Mouse (Mus musculus) neural tube, embryonic 11.5 days (tissue): ENCODE measurements at regions not wholly inside any gene's neighbourhood (a gene's known extent, or its start where the extent isn't known, plus 50 kb on each side); places are given as distances from the start of the nearest gene placed in this dataset.

Source experiments
- ATAC-seq: fragments of 200-750 bp; cut with Nextera tagmentation; 2 replicates; pipeline ENCODE4 v1.8.0; 2017; ENCODE audit warnings: moderate number of reproducible peaks, mild to moderate bottlenecking, moderate TSS enrichment, moderate library complexity; ENCODE audit not compliant: insufficient read depth, low FRiP score, low TSS enrichment
- DNase-seq: peaks from one replicate; pipeline ENCODE4 v3.0.0-alpha.2; 2015; ENCODE audit warnings: low spot score
- H3K27ac ChIP-seq: fragments of 300-500 bp; sonication (generic); 2 replicates; pipeline ENCODE4 v1.5.1; 2014; ENCODE audit warnings: low read depth, mild to moderate bottlenecking, low read length
- H3K27me3 ChIP-seq: fragments of 300-500 bp; sonication (generic); 2 replicates; pipeline ENCODE4 v1.6.1; 2014; ENCODE audit warnings: mild to moderate bottlenecking, low read length, mixed read lengths; ENCODE audit not compliant: control insufficient read depth, insufficient read depth
- H3K36me3 ChIP-seq: fragments of 300-500 bp; sonication (generic); 2 replicates; pipeline ENCODE4 v1.6.1; 2014; ENCODE audit warnings: mild to moderate bottlenecking, low read length, moderate library complexity, mixed read lengths; ENCODE audit not compliant: control insufficient read depth, insufficient read depth
- H3K4me1 ChIP-seq: fragments of 300-500 bp; sonication (generic); 2 replicates; pipeline ENCODE4 v1.6.1; 2014; ENCODE audit warnings: low read length, mixed read lengths; ENCODE audit not compliant: control insufficient read depth, insufficient read depth
- H3K4me2 ChIP-seq: fragments of 300-500 bp; sonication (generic); 2 replicates; pipeline ENCODE4 v1.6.1; 2014; ENCODE audit warnings: low read depth, mild to moderate bottlenecking, moderate library complexity
- H3K4me3 ChIP-seq: fragments of 300-500 bp; sonication (generic); 2 replicates; pipeline ENCODE4 v1.5.1; 2014; ENCODE audit warnings: low read depth, low read length
- H3K9ac ChIP-seq: fragments of 300-500 bp; sonication (generic); 2 replicates; pipeline ENCODE4 v1.6.1; 2014; ENCODE audit warnings: mild to moderate bottlenecking, low read length
- H3K9me3 ChIP-seq: fragments of 300-500 bp; sonication (generic); 2 replicates; pipeline ENCODE4 v1.6.1; 2016; ENCODE audit warnings: low read length; ENCODE audit not compliant: control insufficient read depth
- WGBS: fragments of 180-500 bp; shearing (Covaris S2); extraction: QIAGEN DNeasy Blood & Tissue Kit; methylation state at CpG from one replicate; pipeline ENCODE4 v1.1.7; 2014; 5-methylcytosine and 5-hydroxymethylcytosine counted together

DNA sequence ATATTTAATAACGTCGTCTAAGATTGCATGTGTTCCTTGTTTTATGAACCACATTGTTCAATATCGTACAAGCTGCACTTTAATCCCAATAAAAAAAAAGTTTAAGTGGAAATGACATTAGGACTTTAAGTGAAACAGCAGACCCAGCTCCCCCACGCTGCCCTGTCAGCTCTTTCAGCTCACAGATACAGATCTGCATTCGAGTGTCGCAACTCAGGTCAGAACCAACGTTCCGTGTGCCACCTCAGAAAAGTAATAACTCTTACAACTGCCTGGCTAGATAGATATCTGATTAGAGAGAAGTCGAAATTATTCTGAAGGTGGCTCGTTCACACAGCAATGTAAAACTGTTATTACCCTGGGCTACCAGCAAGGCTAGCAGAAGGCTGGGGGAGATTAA, 364.0 kb upstream of the Dach1 start:
- Histone ChIP-seq H3K27ac (no peak overlapping the region), H3K27me3 (no peaks in the 10 kb centered on the region), H3K9ac (no peak overlapping the region), H3K4me3 (no peak overlapping the region), H3K4me1 (no peaks in the 10 kb centered on the region), H3K4me2 (no peak overlapping the region), H3K36me3 (no peaks in the 10 kb centered on the region), H3K9me3 (no peaks in the 10 kb centered on the region)
- DNase-seq (no peak), ATAC-seq (no peak)
- WGBS = 69% methylated on average over 10 of the region's 10 CpGs

DNA sequence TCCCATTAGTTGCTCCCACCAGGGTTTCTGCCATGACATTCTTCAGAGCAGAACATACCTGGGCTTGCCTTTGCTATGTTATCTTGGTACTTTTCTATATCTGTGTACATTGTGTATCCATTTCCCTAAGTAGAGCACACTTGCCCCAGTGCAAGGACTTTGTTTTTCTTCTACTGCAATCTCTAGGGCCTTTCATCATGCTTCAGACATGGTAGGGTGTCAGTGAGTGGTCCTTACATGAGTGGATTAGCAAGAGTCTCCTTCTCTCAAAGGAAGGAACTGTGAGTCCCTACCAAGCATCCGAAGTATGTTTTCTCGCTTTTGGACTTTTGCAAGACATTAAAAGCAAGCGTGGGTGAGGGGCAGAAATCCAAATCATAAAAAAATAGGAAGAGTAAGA, 351.4 kb upstream of the Dach1 start:
- no peaks in the 10 kb centered on the region for H3K36me3 ChIP-seq
- no peaks in the 10 kb centered on the region for H3K4me1 ChIP-seq
- no peak overlapping the region for H3K4me2 ChIP-seq
- WGBS = 94% methylated on average over 3 of the region's 3 CpGs
- H3K9ac ChIP-seq = no peak overlapping the region
- H3K9me3 ChIP-seq = no peaks in the 10 kb centered on the region
- H3K4me3 ChIP-seq = no peak overlapping the region
- DNase-seq (no peak), ATAC-seq (no peak)
- no peak overlapping the region for H3K27ac ChIP-seq
- H3K27me3 ChIP-seq = no peaks in the 10 kb centered on the region

GRCm38 (mm10) chr14:98505321-98505720, 335.8 kb upstream of the Dach1 start:
- no peaks in the 10 kb centered on the region for H3K4me1 ChIP-seq
- no peaks in the 10 kb centered on the region for H3K36me3 ChIP-seq
- no peak overlapping the region for H3K4me3 ChIP-seq
- 93% methylated on average over 6 of the region's 6 CpGs for WGBS
- H3K9ac ChIP-seq = no peak overlapping the region
- ATAC-seq (no peak), DNase-seq (no peak)
- no peak overlapping the region for H3K27ac ChIP-seq
- H3K4me2 ChIP-seq = no peak overlapping the region
- no peaks in the 10 kb centered on the region for H3K9me3 ChIP-seq
- H3K27me3 ChIP-seq = no peaks in the 10 kb centered on the region

GRCm38 (mm10) chr14:98477416-98477815, 307.9 kb upstream of the Dach1 start:
- Histone ChIP-seq H3K9ac (no peak overlapping the region), H3K27me3 (no peaks in the 10 kb centered on the region), H3K9me3 (no peaks in the 10 kb centered on the region), H3K27ac (no peak overlapping the region), H3K4me2 (no peak overlapping the region), H3K36me3 (no peaks in the 10 kb centered on the region), H3K4me3 (no peak overlapping the region), H3K4me1 (no peaks in the 10 kb centered on the region)
- no peak for DNase-seq
- no peak for ATAC-seq
- 89% methylated on average over 8 of the region's 8 CpGs for WGBS

GRCm38 (mm10) chr14:98471803-98472509, 302.4 kb upstream of the Dach1 start:
- Histone ChIP-seq H3K4me2 (no peak overlapping the region), H3K27ac (no peak overlapping the region), H3K9me3 (no peaks in the 10 kb centered on the region), H3K36me3 (no peaks in the 10 kb centered on the region), H3K9ac (no peak overlapping the region), H3K4me3 (no peak overlapping the region), H3K4me1 (no peaks in the 10 kb centered on the region), H3K27me3 (no peaks in the 10 kb centered on the region)
- ATAC-seq = no peak
- DNase-seq = no peak
- 81% methylated on average over 5 of the region's 5 CpGs for WGBS

GRCm38 (mm10) chr14:98454461-98454860, 284.9 kb upstream of the Dach1 start:
- Histone ChIP-seq H3K36me3 (no peaks in the 10 kb centered on the region), H3K9me3 (no peaks in the 10 kb centered on the region), H3K4me1 (no peaks in the 10 kb centered on the region), H3K9ac (no peak overlapping the region), H3K27ac (no peak overlapping the region), H3K4me3 (no peak overlapping the region), H3K4me2 (no peak overlapping the region), H3K27me3 (no peaks in the 10 kb centered on the region)
- 76% methylated on average over 1 of the region's 1 CpGs for WGBS
- DNase-seq = no peak
- ATAC-seq = no peak

GRCm38 (mm10) chr14:98452191-98452590, 282.6 kb upstream of the Dach1 start:
- 77% methylated on average over 6 of the region's 6 CpGs for WGBS
- H3K4me1 ChIP-seq = no peaks in the 10 kb centered on the region
- ATAC-seq = no peak

DNA sequence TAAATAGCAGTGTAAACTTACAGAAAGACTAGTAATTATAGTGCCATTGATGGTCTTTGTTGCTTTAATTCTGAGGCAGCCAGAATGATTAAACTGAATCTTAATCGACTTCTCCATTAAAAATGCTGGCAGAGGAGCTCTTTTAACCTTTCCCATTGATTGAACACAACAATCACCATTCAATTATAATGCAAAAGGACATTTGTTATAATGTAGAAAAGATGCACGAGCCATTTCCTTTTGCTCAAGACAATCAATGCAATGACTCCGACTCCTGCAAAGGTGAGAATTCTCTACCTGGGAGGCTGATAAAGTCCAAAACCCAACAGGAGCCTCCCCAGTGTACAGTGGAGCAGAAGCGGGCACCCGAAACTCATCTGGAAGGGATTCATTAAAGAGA, 280.0 kb upstream of the Dach1 start:
- no peak for ATAC-seq
- no peak overlapping the region for H3K4me2 ChIP-seq
- H3K9me3 ChIP-seq = no peaks in the 10 kb centered on the region
- H3K27me3 ChIP-seq = no peaks in the 10 kb centered on the region
- H3K36me3 ChIP-seq = no peaks in the 10 kb centered on the region
- no peak overlapping the region for H3K9ac ChIP-seq
- DNase-seq = no peak
- no peaks in the 10 kb centered on the region for H3K4me1 ChIP-seq
- 76% methylated on average over 5 of the region's 5 CpGs for WGBS
- H3K4me3 ChIP-seq = no peak overlapping the region
- no peak overlapping the region for H3K27ac ChIP-seq

More at GRCm38 (mm10) chr14:98452191-98452590, 282.6 kb upstream of the Dach1 start:
- H3K36me3 ChIP-seq = no peaks in the 10 kb centered on the region
- no peak for DNase-seq
- no peak overlapping the region for H3K9ac ChIP-seq
- no peak overlapping the region for H3K27ac ChIP-seq
- no peaks in the 10 kb centered on the region for H3K27me3 ChIP-seq
- no peaks in the 10 kb centered on the region for H3K9me3 ChIP-seq
- no peak overlapping the region for H3K4me2 ChIP-seq
- H3K4me3 ChIP-seq = no peak overlapping the region

- Histone ChIP-seq H3K27ac (no peak overlapping the region), H3K4me1 (no peaks in the 10 kb centered on the region), H3K9me3 (no peaks in the 10 kb centered on the region), H3K27me3 (no peaks in the 10 kb centered on the region), H3K9ac (no peak overlapping the region), H3K36me3 (no peaks in the 10 kb centered on the region), H3K4me3 (no peak overlapping the region), H3K4me2 (no peak overlapping the region)
- 87% methylated on average over 3 of the region's 3 CpGs for WGBS
- DNase-seq (no peak), ATAC-seq (no peak)
These were observed 272.8 kb upstream of the Dach1 start for GRCm38 (mm10) chr14:98442411-98442810.
